Mouse (Mus musculus) lung, postnatal 36 days (tissue): Measurements from ENCODE around the gene Pih1d1.
"Not testable (repeated sequence)": the region's sequence is repeated elsewhere in the genome, so short reads cannot be mapped to it uniquely, and the experiment has no call there.

Source experiments
- DNase-seq: peaks from one replicate; pipeline ENCODE4 v3.0.0; 2022; ENCODE audit warnings: mixed read lengths

Gene Pih1d1

DNA sequence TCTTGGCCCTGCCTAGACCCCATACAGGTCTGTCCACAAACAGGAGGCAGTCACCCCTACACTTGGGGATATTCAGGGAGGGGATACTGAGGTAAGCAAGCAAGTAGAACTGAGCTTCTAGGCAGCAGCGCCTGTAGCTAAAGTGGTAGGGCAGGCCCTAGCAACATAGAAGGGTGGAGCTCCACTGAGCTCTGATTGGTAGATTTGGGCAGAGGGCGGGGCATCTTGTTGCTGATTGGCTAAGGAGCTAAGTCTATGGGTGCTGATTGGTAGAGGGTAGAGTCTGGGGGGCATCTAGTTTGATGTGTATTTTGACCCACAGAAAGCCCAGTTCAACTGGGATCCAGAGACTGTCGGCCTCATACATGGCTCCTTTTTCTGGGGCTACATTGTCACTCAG lies 15.4 kb downstream of the Pih1d1 start:
- no peak for DNase-seq

- DNase-seq: peak; percentile 30
Measured at GRCm38 (mm10) chr7:45172974-45173373, 18.9 kb downstream of the Pih1d1 start.

DNA sequence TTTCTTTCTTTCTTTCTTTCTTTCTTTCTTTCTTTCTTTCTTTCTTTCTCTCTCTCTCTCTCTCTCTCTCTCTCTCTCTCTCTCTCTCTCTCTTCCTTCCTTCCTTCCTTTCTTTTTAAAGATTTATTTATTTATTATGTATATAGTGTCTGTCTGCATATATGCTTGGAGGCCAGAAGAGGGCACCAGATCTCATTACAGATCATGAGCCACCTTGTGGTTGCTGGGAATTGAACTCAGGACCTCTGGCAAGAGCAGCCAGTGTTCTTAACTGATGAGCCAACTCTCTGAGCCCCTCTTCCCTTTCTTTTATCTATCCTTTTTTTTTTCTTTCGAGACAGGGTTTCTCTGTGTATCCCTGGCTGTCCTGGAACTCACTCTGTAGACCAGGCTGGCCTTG lies 19.7 kb downstream of the Pih1d1 start:
- not testable (repeated sequence) for DNase-seq

DNA sequence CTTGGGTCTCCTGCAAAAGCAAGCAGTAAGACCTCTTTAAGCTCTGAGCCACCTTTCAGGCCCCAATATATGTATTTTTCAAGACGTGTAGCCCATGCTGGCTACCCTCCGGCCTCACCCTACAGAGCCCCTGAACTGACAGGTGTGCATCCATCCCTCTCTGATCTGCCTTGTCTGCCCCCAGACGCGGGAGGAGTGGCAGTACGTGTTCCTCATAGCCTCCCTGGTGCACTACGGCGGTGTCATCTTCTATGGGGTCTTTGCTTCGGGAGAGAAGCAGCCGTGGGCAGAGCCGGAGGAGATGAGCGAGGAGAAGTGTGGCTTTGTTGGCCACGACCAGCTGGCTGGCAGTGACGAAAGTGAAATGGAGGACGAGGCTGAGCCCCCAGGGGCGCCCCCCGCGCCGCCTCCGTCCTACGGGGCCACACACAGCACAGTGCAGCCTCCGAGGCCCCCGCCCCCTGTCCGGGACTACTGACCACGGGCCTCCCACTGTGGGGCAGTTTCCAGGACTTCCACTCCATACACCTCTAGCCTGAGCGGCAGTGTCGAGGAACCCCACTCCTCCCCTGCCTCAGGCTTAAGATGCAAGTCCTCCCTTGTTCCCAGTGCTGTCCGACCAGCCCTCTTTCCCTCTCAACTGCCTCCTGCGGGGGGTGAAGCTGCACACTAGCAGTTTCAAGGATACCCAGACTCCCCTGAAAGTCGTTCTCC lies 20.6 kb downstream of the Pih1d1 start:
- no peak for DNase-seq

DNA sequence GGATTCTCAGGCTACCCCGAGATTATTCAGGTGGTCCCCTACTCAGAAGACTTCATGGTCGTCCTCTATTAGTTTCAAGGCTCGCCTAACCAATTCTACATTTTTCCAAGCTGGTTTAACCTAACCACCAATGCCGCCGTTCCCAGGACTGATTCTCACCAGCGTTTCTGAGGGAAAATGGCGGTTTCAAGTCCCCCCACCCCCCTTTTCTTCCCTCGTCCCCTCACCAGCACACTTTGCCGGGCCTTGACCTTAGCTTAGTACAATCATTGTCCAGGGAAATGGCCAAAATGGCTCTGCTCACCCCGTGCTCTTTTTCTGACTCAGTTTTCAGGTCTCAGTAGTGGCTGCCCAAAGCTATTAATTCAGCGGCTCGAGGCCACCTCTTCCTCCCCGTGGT lies 21.3 kb downstream of the Pih1d1 start:
- DNase-seq: no peak

DNA sequence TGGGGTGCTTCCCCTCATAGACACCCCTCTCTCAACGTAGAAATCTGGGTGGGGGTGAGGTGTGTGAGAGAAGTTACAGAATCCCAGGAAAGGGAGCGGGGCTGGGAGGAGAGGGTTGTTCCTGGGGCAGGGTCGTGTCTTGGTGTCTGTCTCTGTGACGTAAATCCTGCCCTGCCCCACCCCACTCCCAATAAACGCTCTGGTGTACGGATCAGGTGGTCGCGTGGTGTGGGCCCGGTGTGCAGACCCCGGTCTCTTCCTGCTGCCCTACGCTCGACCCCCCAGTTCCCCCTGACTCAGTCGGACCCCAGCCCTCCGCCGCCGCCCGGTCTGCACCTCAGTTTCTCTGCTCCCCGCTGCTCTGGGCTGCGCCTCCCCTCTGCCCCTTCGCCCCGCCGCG lies 21.8 kb downstream of the Pih1d1 start:
- DNase-seq: no peak

GRCm38 (mm10) chr7:45176356-45176755 lies 22.3 kb downstream of the Pih1d1 start:
- no peak for DNase-seq

DNA sequence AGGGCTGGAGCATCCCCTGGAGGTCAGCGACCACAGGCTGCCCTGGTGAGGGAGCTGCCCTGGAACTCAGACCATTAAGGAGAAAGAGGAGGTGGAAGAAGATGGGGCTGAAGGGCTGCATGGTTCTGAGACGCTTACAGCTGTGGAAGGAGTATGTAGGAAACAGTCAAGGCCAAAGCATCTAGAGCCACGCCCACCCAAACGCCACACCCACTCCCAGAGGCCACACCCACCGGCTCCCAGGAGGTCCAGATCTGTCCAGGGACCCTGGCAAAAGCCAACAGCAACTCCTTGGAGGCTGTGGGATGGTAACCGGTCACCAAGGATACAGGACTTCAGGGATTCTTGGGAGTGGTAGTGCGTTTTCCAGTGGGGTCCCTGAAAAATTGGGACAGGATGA lies 24.4 kb downstream of the Pih1d1 start:
- DNase-seq: no peak

DNA sequence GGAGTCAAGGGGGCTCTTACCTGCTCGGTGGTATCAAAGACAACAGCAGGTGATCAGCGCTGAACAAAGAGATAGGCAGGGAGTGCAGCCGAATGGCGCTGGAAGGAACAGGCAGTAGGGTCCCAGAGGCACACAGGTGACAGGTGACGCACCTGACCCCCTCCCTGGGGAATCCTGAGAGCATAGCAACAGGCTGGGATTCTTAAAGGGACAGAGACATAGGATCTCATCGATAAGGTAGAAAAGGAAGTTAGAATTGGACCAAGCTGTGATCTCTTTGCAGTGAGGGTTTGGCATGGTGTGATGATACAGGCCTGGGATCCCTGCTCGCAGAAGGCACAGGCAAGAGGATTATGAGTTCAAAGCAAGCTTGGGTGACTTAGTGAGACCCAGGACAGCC lies 25.4 kb downstream of the Pih1d1 start, which contains the start of gene Gfy:
TSS of gene Gfy (minus strand) at position 101 of the 400 bp plus-strand sequence.
- no peak for DNase-seq

DNA sequence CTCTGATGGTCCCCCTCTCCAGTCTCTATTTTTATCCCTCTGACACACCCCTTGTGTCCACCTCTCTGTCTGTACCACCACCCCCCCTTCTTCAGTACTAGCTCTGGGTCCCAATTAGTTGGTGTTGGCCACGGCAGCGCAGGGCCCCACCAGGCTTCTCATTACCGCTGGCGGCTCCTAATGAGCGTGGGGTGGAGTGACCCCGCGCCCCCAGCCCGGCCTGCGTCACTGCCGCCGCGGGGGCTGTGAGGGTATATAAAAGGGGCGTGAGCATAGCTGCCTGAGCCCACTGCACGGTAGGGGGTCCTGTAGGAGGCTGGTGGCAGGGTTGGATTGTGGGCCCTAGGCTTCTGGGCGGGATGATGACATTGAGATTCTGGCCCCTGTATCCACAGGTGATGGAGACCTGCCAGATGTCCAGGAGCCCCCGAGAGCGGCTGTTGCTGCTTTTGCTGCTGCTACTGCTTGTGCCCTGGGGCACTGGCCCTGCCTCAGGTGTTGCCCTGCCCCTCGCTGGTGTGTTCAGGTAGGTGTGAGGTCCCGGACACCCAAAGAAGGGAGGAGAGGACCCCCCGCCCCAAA lies 26.9 kb downstream of the Pih1d1 start, which contains the start of gene Pth2:
TSS of gene Pth2 (plus strand) at position 100 of the 582 bp plus-strand sequence.
- DNase-seq: no peak

GRCm38 (mm10) chr7:45181540-45181939 lies 27.4 kb downstream of the Pih1d1 start:
- no peak for DNase-seq

GRCm38 (mm10) chr7:45182199-45182601 lies 28.1 kb downstream of the Pih1d1 start:
- DNase-seq: peak; percentile 94

DNA sequence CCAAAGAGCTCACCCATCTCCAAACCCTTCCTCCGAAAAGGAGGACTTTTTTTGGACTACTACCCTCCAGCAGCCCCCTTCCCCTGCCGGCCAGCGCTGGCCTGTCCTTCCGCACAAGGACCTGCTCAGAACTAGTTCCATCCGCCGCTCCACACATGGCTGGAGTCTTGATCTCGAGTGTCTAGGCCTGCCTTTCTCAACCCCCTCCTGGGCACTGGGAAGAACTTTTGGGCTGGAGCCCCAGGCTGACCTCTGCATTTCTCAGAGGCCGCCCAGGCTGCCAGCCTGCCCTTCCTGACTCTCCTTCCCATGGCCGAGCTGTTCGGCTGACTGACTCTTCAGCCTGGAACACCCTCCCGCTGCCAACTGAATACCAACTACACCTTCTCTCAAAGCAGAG lies 28.5 kb downstream of the Pih1d1 start:
- DNase-seq: no peak

DNA sequence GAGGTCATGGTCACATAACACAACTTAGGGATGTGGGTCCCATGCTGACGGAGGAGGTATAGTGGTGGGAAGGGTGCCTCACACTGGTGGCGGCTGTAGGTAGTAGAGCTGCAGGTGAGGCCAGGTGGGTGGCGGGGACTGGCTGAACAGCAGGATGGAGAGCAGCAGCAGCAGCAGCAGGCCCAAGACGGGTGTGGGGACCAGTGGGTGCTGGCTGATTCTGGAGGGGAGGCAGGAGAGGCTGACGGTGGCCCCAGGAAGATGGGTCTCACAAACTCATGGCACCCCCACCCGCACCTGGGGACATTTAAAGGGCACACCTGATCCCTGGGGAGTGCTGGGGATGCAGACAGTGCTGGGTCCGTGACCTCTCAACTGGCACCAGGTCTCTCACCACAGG lies 29.6 kb downstream of the Pih1d1 start:
- DNase-seq: no peak

DNA sequence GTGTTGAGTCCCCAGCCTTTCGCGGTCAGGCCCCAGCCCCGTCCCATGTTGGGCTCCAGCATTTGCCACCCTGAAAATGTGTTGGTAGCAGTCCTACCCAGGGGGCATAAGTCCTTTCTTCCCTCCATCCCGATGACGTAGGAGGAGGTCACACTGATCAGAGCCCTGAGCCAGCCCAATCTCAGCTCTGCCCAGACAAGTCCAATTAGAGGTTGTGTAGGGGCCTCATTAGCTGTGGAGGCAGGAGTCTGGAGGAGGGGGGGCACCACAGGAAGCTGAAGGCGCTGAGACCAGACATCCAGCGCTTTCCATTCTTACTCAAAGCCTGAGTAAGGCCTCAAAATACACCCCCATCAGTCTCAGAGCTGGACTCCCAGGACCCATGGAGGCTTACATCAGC lies 31.8 kb downstream of the Pih1d1 start:
- DNase-seq: no peak

DNA sequence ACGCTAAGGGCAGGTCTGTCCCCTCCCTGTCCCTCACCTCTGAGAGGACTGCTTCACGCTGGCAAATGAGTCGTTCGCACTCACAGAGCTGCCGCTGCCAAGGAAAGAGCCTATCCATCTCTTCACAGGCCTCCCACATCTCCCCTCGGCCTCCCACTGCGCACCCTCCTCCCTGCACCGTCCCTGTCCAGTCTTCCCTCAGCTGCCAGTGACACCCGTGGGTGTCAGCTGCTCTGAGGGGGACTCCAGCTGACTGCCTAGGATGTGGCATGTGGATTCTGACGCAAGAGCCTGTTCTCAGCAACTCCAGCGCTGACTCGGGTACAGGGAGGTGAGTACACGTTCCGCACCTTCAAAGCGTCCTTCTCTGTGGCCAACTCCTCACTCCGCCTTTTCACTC lies 35.5 kb downstream of the Pih1d1 start:
- no peak for DNase-seq

DNA sequence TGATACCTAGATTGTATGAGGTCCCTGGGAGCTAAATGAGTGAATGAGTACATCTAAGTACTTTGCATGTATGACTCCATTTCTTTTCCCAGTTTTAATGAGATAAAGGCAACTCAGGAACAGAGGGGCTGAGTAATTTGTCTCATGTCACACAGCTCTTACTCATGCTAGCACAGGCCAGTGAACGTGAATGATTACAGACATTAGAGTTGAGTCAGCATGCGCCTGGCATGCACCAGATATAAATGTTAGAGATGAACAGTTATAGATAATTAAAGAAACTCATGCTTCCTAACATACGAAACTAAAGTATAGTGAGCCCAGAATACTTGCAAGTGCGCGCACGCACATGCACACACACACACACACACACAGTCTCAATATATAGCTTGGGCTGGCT lies 36.1 kb downstream of the Pih1d1 start:
- DNase-seq: no peak

DNA sequence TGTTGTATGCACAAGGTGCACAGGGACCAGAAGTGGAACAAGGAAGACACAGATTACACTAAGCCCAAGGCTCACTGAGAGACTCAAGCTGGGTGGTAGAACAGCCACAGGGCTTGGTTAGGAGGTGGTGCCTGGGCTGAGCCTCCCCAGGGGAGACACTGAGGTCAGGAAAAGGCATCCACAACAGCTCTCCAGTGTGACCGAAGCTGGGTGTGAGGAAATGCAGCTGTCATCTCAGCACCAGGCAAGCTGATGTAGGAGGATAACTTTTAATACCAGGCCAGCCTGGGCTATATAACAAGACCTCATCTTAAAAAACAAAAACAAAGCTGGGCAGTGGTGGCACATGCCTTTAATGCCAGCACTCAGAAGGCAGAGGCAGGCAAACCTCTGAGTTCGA lies 37.1 kb downstream of the Pih1d1 start:
- no peak for DNase-seq

DNA sequence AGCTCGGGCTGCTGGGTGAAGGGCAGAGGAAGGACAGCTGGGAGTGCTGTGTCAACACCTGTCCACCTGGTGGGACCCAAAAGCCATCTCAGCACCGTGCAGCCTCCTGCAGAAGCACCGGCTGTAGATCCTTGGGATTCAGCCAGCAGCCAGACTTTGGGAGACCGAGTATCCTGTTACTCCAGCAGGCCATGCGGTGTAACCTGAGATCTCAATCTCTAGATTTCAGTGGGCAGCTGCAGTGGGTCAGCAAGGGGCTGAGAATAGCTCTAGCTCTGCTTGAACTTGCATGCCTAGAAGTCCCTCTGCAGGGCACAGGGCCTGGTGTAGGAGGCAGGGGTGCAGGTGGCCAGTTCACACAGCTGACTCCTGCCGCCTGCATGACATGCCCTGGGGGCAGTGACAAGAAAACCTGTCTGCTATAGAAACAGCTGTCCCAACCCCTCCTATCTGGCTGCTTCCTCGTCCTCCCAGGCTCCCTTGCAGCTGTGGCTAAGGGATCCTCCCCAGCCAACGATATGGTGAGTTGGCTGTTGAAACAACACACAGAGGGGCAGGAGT lies 37.8 kb downstream of the Pih1d1 start:
- no peak for DNase-seq

DNA sequence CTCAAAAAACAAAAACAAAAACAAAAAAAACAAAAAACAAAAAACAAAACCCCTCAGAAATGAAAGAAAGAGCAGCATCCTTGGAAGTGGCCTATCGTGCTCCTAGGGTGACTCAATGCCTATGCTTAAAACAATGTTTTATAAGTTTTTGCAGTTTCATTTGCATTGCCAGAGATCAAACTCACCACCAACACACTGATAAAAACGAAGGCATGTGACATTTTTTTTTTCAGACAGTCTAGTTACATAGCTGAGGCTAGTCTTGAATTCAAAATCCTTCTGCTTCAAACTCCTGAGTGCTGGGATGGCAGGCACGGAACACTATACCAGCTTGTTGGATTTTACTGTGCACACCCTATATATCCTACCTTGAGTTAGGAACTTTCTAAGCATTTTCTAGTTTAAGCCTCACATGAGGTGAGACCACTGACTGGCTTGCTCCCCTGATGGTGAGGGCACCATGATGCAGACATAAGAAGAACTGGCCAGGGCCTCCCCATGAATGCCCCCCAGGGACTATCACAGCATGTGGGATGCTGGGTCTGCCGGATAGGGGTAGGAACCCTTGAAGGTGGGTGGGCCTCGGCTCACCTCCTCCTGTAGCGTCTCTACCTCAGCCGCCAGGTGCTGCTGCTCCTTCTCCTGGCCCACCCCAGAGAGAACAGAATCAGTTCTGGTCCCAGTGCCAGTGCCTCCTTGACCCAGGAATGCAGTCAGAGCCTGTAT lies 38.6 kb downstream of the Pih1d1 start:
- no peak for DNase-seq

- DNase-seq: no peak
Measured at GRCm38 (mm10) chr7:45193406-45193805, 39.3 kb downstream of the Pih1d1 start.

DNA sequence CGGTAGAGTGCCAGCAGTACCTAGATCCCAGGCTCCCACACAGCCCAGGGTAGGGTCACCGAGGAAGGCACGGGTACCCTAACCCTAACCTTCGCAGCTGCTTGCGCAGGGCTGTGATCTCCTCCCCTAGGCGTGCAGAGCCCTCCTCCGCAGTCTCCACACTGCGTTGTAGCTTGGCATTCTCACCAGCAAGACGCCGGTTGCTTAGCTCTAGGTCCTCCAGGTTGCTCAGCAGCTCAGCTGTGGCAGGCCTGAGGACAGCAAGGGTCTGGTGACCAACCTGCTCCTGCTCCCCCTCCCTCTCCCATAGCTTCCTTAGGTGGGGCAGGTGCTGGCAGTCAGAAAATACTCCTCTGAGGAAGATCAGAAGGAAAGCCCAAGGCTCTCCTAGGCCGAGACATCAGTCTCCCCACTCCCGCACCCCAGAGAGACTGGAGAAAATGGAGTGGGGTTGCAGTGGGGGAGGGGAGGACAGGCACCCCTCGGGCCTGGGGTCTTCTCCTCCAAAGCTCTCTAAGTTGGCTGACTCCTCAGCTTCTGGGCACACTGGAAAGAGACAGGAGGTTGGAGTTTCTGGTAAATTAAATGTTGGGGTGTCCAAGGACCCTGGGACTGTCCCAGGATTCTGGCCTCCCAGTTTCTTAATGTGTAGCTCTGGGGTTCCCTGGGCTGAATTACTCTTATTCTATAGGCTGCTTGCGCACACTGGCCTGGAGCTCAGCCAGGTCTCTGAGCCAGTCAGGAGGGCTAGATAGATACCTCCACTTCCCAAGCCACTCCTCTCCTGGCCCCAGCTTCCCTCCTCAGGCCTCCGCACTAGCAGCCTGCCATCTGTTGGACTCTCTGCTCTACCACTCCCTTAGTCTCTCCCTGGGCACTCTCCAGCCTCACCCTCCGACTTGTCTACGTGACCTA lies 40.0 kb downstream of the Pih1d1 start:
- DNase-seq: no peak
